Mouse (Mus musculus): ENCODE measurements around the gene Arhgef7.

Gene Arhgef7

GRCm38 (mm10) chr8:11762821-11763220 is 35.3 kb downstream of the Arhgef7 start:
- DNase-seq (ENCODE audit: extremely low spot score, low spot score), result no peak

GRCm38 (mm10) chr8:11767213-11767840 is 39.8 kb downstream of the Arhgef7 start:
- no peak for DNase-seq (ENCODE audit: extremely low spot score, low spot score)

- no peak for DNase-seq (ENCODE audit: extremely low spot score, low spot score)
Measured at GRCm38 (mm10) chr8:11770001-11770400, 42.5 kb downstream of the Arhgef7 start.

- DNase-seq (ENCODE audit: extremely low spot score, low spot score), result no peak
Measured at GRCm38 (mm10) chr8:11770521-11771080, 43.1 kb downstream of the Arhgef7 start.

- DNase-seq (ENCODE audit: extremely low spot score, low spot score), result no peak
Measured at GRCm38 (mm10) chr8:11771608-11772007, 44.1 kb downstream of the Arhgef7 start.

GRCm38 (mm10) chr8:11774195-11775076 is 46.9 kb downstream of the Arhgef7 start:
- DNase-seq (ENCODE audit: extremely low spot score, low spot score), result no peak

- DNase-seq (ENCODE audit: extremely low spot score, low spot score), result no peak
Measured at GRCm38 (mm10) chr8:11775889-11776288, 48.4 kb downstream of the Arhgef7 start.

- no peak for DNase-seq (ENCODE audit: extremely low spot score, low spot score)
Measured at GRCm38 (mm10) chr8:11776451-11777180, 49.1 kb downstream of the Arhgef7 start.

- DNase-seq (ENCODE audit: extremely low spot score, low spot score), result no peak
Measured at GRCm38 (mm10) chr8:11777201-11777600, 49.7 kb downstream of the Arhgef7 start.

- no peak for DNase-seq (ENCODE audit: extremely low spot score, low spot score)
Measured at GRCm38 (mm10) chr8:11778646-11779433, 51.3 kb downstream of the Arhgef7 start.

GRCm38 (mm10) chr8:11779844-11780634 is 52.5 kb downstream of the Arhgef7 start:
- DNase-seq (ENCODE audit: extremely low spot score, low spot score), result no peak

GRCm38 (mm10) chr8:11780641-11781040 is 53.1 kb downstream of the Arhgef7 start:
- DNase-seq (ENCODE audit: extremely low spot score, low spot score), result no peak

GRCm38 (mm10) chr8:11782607-11783006 is 55.1 kb downstream of the Arhgef7 start:
- DNase-seq (ENCODE audit: extremely low spot score, low spot score), result no peak

- no peak for DNase-seq (ENCODE audit: extremely low spot score, low spot score)
Measured at GRCm38 (mm10) chr8:11783861-11784594, 56.5 kb downstream of the Arhgef7 start.

- no peak for DNase-seq (ENCODE audit: extremely low spot score, low spot score)
Measured at GRCm38 (mm10) chr8:11785121-11785520, 57.6 kb downstream of the Arhgef7 start.

- DNase-seq (ENCODE audit: extremely low spot score, low spot score), result no peak
Measured at GRCm38 (mm10) chr8:11785539-11786046, 58.1 kb downstream of the Arhgef7 start.

- DNase-seq (ENCODE audit: extremely low spot score, low spot score), result no peak
Measured at GRCm38 (mm10) chr8:11788252-11788651, 60.7 kb downstream of the Arhgef7 start.

GRCm38 (mm10) chr8:11789168-11789567 is 61.6 kb downstream of the Arhgef7 start:
- DNase-seq (ENCODE audit: extremely low spot score, low spot score), result no peak

GRCm38 (mm10) chr8:11794956-11795355 is 67.4 kb downstream of the Arhgef7 start:
- no peak for DNase-seq (ENCODE audit: extremely low spot score, low spot score)

Measured in neural tube, embryonic 10.5 days (tissue).